Mouse (Mus musculus) brown adipose tissue, adult 24 weeks (tissue): ENCODE data around the gene Htr5b. TPM values are rescaled to one million over a fixed set of nuclear protein-coding genes. Genes with fewer than 3 reads are reported as not detected.

ENCODE experiments used
- H3K27ac ChIP-seq: fragments of 200-500 bp; replicated peaks from 2 replicates; pipeline ENCODE4 v1.5.1; 2012; ENCODE audit warnings: low read depth, mild to moderate bottlenecking, low read length
- H3K4me1 ChIP-seq: fragments of 200-500 bp; 2 replicates; pipeline ENCODE4 v1.6.1; 2012; ENCODE audit warnings: low read length, mixed read lengths; ENCODE audit not compliant: control insufficient read depth, insufficient read depth, insufficient read length
- H3K4me3 ChIP-seq: fragments of 200-500 bp; 2 replicates; pipeline ENCODE4 v1.5.1; 2012; ENCODE audit warnings: low read depth, mild to moderate bottlenecking, low read length, moderate library complexity; ENCODE audit not compliant: insufficient read depth
- polyA plus RNA-seq: library from polyadenylated mRNA; stranded (reverse); fragments of >200 nt; gene quantifications from 2 replicates; pipeline ENCODE4 v1.2.4, GENCODE M21; 2012; ENCODE audit not compliant: missing spikeins, insufficient read depth, insufficient read length

The Htr5b gene
- polyA plus RNA-seq, 1 experiment, result not detected

GRCm38 (mm10) chr1:121462643-121463042 lies 65.6 kb downstream of the Htr5b start:
- no peak overlapping the region for H3K27ac ChIP-seq
- H3K4me3 ChIP-seq, result no peak overlapping the region

GRCm38 (mm10) chr1:121461895-121462294 lies 66.4 kb downstream of the Htr5b start:
- H3K27ac ChIP-seq, result no peak overlapping the region
- no peaks in the 10 kb centered on the region for H3K4me1 ChIP-seq
- no peak overlapping the region for H3K4me3 ChIP-seq

More at GRCm38 (mm10) chr1:121462643-121463042, 65.6 kb downstream of the Htr5b start:
- no peaks in the 10 kb centered on the region for H3K4me1 ChIP-seq

GRCm38 (mm10) chr1:121460077-121460476 lies 68.2 kb downstream of the Htr5b start:
- Histone ChIP-seq H3K4me1 (no peaks in the 10 kb centered on the region), H3K4me3 (no peak overlapping the region), H3K27ac (no peak overlapping the region)

Other genes with a start within 250 kb of the Htr5b start
- 26.7 and 37.5 TPM in 2 replicates for gene Insig2, start 195.9 kb downstream of the Htr5b start, polyA plus RNA-seq
- gene Ccdc93, start 97.4 kb downstream of the Htr5b start, polyA plus RNA-seq, result 4.5 and 5.0 TPM in 2 replicates
- gene Ddx18, start 39.5 kb upstream of the Htr5b start, polyA plus RNA-seq, result 12.2 and 13.6 TPM in 2 replicates